Mouse (Mus musculus) hindbrain, embryonic 16.5 days (tissue): ENCODE data around the gene Armcx6. TPM values are rescaled to one million over a fixed set of nuclear protein-coding genes. Genes with fewer than 3 reads are reported as not detected.

Experiments used
- microRNA-seq: library from miRNA; unstranded; fragments of <30 nt; microRNA quantifications from one replicate; pipeline ENCODE4, GENCODE M21; 2017
- polyA plus RNA-seq: library from polyadenylated mRNA; unstranded; fragments of >200 nt; fragmentation: Nextera tagmentation; extraction: Ambion mirVana; gene quantifications from 2 replicates; pipeline ENCODE4 v1.2.1, GENCODE M21; 2015

Gene Armcx6
- polyA plus RNA-seq, 1 experiment from 2014 or later = 50.2 TPM

Small RNAs within 50 kb of the gene (microRNA-seq; reads per million reads assigned to microRNA genes)
- gene Mir7093 = not detected

Other genes starting within 250 kb of the Armcx6 start
- 48.0 and 53.0 TPM in 2 replicates for gene Timm8a1, start 209.6 kb downstream of the Armcx6 start, polyA plus RNA-seq
- 0.48 and 0.51 TPM in 2 replicates for gene Btk, start 167.8 kb downstream of the Armcx6 start, polyA plus RNA-seq
- 142 and 149 TPM in 2 replicates for gene Rpl36a, start 165.8 kb downstream of the Armcx6 start, polyA plus RNA-seq
- 3.9 and 4.7 TPM in 2 replicates for gene Gla, start 150.3 kb downstream of the Armcx6 start, polyA plus RNA-seq
- 140 and 141 TPM in 2 replicates for gene Hnrnph2, start 150.2 kb downstream of the Armcx6 start, polyA plus RNA-seq
- 4.2 and 4.6 TPM in 2 replicates for gene Armcx4, start 64.9 kb downstream of the Armcx6 start, polyA plus RNA-seq
- gene Armcx1, start 33.5 kb downstream of the Armcx6 start, polyA plus RNA-seq = 105 and 112 TPM in 2 replicates
- gene Armcx3, start 5.2 kb upstream of the Armcx6 start, polyA plus RNA-seq = 99.4 and 110 TPM in 2 replicates
- gene Armcx2, start 57.8 kb upstream of the Armcx6 start, polyA plus RNA-seq = 83.0 and 90.8 TPM in 2 replicates
- 0.19 and 0.42 TPM in 2 replicates for gene Nxf2, start 213.3 kb upstream of the Armcx6 start, polyA plus RNA-seq